Mouse (Mus musculus): Measurements from ENCODE around the gene Napepld.

Gene Napepld

DNA sequence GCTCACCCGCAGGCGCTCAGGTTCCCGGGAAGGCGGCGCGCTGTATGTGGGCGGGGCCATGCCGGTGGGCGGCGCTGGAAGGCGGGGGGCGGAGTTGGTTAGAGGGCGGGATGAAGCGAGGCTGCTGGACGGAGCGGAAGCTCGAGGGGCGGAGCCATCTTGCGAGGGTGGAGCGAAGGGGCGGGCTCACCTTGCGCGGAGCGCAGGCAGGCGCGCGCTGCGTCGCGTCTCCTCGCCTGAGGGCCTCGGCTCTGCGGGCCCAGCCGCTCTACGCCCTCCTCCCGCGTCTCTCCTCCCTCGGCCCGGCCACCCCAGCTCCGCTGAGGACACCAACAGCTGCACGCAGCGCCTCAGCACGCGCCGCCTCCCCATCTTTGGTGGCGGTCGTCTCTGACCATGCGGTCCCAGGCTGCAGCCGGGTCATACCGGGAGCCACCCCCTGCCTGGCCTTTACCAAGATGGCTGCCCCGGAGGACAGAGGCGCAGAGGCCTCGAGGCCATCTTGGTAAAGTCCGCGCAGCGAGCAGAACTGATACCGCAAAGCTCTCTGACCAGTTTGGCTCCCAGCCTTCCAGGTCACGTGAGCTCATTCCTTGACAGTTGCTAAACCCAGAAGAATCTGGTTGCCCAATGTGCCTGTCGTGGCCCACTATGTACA lies at the start of gene Napepld:
Gene Napepld, minus strand, starts transcription at position 46 of the 658 bp plus-strand sequence.
- in situ Hi-C loops (cut with MseI, MboI), result no loop called here

GRCm38 (mm10) chr5:21745966-21746365 lies 44.8 kb upstream of the Napepld start:
- in situ Hi-C loops (cut with MseI, MboI), result no loop called here

DNA sequence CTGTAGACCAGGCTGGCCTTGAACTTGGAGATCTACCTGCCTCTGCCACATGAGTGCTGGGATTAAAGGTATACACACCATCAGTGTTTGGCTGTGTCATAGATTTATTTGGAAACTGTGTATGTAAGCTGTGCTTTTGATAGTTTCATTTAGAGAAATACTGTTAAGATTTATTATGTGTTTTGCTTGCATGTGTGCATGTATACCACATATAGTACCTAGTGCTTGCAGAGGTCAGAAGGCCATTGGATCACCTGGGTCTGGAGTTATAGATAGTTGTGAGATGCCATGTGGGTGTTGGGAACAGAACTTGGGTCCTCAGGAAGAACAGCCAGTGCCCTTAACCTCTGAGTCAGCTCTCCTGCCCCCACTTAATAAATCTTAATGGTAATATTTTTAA lies 43.5 kb upstream of the Napepld start:
- in situ Hi-C loops (cut with MseI, MboI), result no loop called here

- in situ Hi-C loops (cut with MseI, MboI), result no loop called here
These were observed 42.4 kb upstream of the Napepld start for GRCm38 (mm10) chr5:21743606-21744005.

GRCm38 (mm10) chr5:21739881-21740280 lies 38.7 kb upstream of the Napepld start:
- in situ Hi-C loops (cut with MseI, MboI), result loop anchor here in 1 of 2 experiments (10.0 kb wide), 1 partner anchor 75 kb away; no protein-coding TSS in a partner anchor

- in situ Hi-C loops (cut with MseI, MboI), result loop anchor here in 1 of 2 experiments (10.0 kb wide), 1 partner anchor 74 kb away; no protein-coding TSS in a partner anchor
These were observed 37.9 kb upstream of the Napepld start for GRCm38 (mm10) chr5:21739120-21739519.

DNA sequence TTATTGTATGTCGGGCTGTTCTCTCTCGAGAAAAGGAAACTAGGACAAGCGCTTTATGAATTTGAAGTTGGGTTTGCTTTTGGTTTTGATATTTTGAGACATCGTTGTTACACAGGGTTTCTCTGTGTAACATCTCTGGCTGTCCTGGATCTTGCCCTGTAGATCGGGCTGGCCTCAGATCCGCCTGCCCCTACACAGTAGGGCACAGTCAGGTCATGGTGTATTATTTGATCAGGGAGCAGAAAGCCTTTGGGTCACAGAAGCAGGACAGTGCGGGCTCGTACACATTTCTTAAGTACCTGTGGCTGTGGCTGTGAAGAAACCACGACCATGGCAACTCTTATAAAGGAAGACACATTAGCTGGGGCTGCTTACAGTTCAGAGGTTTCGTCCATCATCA lies 36.4 kb upstream of the Napepld start:
- in situ Hi-C loops (cut with MseI, MboI), result loop anchor here in 1 of 2 experiments (10.0 kb wide), 1 partner anchor 73 kb away; no protein-coding TSS in a partner anchor

- in situ Hi-C loops (cut with MseI, MboI), result loop anchor here in 1 of 2 experiments (10.0 kb wide), 1 partner anchor 72 kb away; no protein-coding TSS in a partner anchor
These were observed 35.9 kb upstream of the Napepld start, which contains the start of gene Pmpcb for GRCm38 (mm10) chr5:21736956-21737585. TSS of gene Pmpcb (plus strand) at chr5:21737141.

DNA sequence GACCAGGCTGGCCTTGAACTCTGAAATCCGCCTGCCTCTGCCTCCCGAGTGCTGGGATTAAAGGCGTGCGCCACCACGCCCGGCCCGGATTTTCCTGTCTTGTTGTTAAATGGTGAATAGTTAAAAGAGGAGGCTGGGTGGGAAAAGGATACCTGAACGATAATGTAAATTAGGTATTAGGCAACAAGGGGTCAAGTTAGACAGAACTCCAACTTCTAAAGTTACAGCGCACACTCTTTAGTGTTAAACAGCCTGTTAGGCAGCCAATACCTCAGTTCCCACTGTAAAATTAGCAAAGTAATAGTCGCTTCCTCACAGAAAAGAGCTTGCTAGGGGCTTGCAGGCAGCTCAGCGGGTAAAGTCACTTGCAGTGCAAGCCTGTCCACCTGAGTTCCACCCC lies 34.9 kb upstream of the Napepld start:
- in situ Hi-C loops (cut with MseI, MboI), result loop anchor here in 1 of 2 experiments (10.0 kb wide), 1 partner anchor 71 kb away; no protein-coding TSS in a partner anchor

DNA sequence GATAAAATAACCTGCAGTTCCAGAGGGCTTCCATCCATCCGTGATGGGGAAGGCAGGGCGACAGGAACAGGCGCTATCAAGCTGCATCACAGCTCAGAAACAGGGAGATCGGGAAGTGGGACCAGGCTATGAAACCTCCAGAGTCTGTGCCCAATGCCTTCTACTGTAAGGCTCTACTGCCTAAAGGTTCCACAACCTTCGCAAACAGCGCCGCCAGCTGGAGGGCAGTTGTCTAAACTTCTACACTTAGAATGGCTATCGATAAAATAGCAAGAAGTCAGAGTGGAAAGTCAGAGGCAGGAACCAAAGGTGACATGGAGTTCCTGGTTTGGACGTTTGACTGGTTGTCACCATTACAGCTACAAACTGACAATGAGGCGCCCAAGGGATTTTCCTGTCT lies 34.4 kb upstream of the Napepld start:
- in situ Hi-C loops (cut with MseI, MboI), result loop anchor here in 1 of 2 experiments (10.0 kb wide), 1 partner anchor 71 kb away; no protein-coding TSS in a partner anchor

DNA sequence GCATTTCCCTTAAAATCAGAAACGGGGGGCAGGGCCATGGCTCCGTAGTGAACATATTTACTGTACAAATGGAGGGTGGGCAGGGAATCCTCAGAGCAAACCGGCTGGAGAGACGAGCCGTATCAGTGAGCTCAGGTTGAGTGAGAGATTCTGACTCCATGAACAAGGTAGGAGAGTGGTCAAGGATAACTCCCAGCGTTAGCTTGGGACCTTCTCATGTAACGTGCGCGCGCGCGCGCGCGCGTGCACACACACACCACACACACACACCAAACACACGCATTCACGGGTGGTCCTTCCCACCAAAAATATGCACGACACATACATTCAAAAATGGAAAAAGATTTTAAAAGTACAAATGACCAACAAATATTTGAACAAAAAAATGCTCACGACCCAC lies 33.9 kb upstream of the Napepld start:
- in situ Hi-C loops (cut with MseI, MboI), result loop anchor here in 1 of 2 experiments (10.0 kb wide), 1 partner anchor 70 kb away; no protein-coding TSS in a partner anchor

- in situ Hi-C loops (cut with MseI, MboI), result loop anchor here (5.0 to 10.0 kb wide), 2 partner anchors 66 to 68 kb away; no protein-coding TSS in a partner anchor
These were observed 31.7 kb upstream of the Napepld start for GRCm38 (mm10) chr5:21732930-21733329.

- in situ Hi-C loops (cut with MseI, MboI), result loop anchor here (5.0 to 10.0 kb wide), 2 partner anchors 65 to 68 kb away; no protein-coding TSS in a partner anchor
These were observed 31.1 kb upstream of the Napepld start for GRCm38 (mm10) chr5:21732177-21732911.

DNA sequence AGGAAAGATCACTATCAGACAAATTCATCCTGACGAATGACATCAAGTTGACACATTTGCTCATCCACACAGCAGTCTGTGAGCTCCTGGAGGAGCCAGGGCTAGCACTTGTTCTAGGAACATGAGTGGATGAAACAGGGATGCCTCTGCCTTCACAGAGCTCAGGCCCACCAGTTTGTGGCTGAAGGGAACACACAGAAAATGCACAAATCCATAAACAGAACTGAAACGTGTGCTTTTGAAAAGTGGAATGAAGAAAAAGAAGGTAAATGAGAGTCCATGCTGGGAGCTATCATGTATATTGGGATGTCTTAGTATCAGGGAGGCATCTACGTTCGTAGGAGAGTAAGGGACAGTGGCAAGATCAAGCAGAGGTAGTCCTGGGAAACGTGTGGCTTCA lies 27.9 kb upstream of the Napepld start:
- in situ Hi-C loops (cut with MseI, MboI), result no loop called here

- in situ Hi-C loops (cut with MseI, MboI), result no loop called here
These were observed 23.7 kb upstream of the Napepld start for GRCm38 (mm10) chr5:21724872-21725271.

GRCm38 (mm10) chr5:21724427-21724826 lies 23.2 kb upstream of the Napepld start:
- in situ Hi-C loops (cut with MseI, MboI), result no loop called here

- in situ Hi-C loops (cut with MseI, MboI), result no loop called here
These were observed 18.0 kb upstream of the Napepld start for GRCm38 (mm10) chr5:21719209-21719608.

DNA sequence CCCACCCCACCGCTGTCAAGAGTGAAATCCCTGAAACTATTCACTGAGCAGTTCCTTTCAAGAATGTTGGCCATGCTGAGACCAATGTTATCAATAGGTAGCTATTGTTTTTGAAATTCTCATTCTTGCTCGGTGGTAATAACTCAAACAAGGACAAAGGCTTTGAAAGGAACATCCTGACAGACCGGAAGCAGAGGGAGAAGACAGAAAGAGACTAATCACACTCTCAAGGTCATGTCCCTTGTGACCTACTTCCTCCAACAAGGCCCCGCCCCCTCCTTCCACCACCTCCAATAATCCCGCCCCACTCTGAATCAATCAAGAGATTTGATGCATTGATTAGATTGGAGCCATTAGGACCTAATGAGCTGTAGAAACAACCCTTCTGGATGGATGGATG lies 17.4 kb upstream of the Napepld start:
- in situ Hi-C loops (cut with MseI, MboI), result no loop called here

DNA sequence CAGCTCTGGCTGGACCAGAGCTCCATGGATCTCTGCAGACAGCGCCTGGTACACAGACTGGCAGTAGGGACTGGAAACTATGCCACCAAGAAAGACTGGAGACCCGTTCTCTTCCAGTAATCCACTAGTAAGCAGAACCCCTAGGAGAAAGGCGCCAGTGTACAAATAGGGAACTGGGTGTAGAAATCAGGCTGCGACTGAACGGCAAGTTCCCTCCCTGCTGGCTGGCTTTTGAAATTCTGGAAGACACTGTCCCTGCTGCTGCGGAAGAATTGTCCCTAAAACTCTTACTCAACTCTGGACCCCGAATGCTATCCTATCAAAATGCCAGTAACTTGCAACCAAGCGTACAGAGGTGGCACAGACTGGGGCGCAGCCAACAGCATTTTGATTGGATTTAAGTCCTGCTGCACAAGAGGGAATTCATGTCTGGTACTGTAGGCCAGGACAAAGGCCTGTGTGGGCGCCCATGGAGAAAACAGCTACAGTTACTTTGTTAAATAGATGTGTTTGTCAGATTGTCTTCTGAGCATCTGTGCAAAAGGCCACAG lies 16.0 kb upstream of the Napepld start:
- in situ Hi-C loops (cut with MseI, MboI), result no loop called here

- in situ Hi-C loops (cut with MseI, MboI), result no loop called here
These were observed 13.3 kb upstream of the Napepld start for GRCm38 (mm10) chr5:21714447-21714846.

GRCm38 (mm10) chr5:21712127-21712715 lies 11.0 kb upstream of the Napepld start:
- in situ Hi-C loops (cut with MseI, MboI), result no loop called here
